14 mouse cellular contexts compared by ENCODE assay signal in the genomic region with DNA sequence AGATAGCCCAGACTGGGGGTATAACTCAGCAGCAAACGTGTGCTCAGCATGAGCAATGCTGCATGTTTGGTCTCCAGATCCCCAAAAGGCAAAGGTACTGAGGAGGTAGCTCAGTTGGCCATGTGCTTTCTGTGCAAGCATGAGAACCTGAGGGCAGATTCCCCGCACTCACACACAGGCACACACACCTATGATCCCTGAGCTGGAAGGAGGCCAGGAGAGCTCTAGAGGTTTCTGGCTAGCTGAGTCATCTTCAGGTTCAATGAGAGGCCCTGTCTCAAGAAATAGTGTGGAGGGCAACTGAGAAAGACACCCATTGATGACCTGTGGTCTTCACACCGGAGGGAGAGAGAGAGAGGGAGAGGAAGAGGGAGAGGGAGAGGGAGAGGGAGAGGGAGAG.
"Had no signal": no experiment of that assay in that cellular context is flagged by ENCODE, and none has a peak within 500 bp of the region (broad histone marks: within the 10 kb centered on the region; RNA-seq: fewer than 3 reads in every experiment).

No protein-coding gene starts in this region.

- H3K4me1 ChIP-seq: stomach, embryonic 15.5 days had no signal

- ATAC-seq: intestine, embryonic 15.5 days had no signal

- H3K4me3 ChIP-seq: intestine, embryonic 15.5 days; layer of hippocampus, adult 2 months; left cerebral cortex, adult 2 months; liver, embryonic 13.5 days; stomach, embryonic 15.5 days had no signal

- H3K9ac ChIP-seq: intestine, embryonic 15.5 days; liver, embryonic 13.5 days; stomach, embryonic 15.5 days had no signal

- H3K4me2 ChIP-seq: intestine, embryonic 15.5 days; liver, embryonic 13.5 days; midbrain, embryonic 11.5 days; stomach, embryonic 15.5 days had no signal

- H3K36me3 ChIP-seq: intestine, embryonic 15.5 days; liver, embryonic 13.5 days; stomach, embryonic 15.5 days had no signal

- H3K27me3 ChIP-seq: intestine, embryonic 15.5 days; stomach, embryonic 15.5 days had no signal

- H3K27ac ChIP-seq: intestine, embryonic 15.5 days; layer of hippocampus, adult 2 months; left cerebral cortex, adult 2 months; liver, embryonic 13.5 days; stomach, embryonic 15.5 days had no signal

- H3K9me3 ChIP-seq: intestine, embryonic 15.5 days; liver, embryonic 13.5 days; stomach, embryonic 15.5 days had no signal

- DNase-seq: layer of hippocampus, postnatal 36 days; liver, embryonic 13.5 days; lung, adult 2 months; lung, postnatal 14 days; lung, postnatal 4 days; midbrain, embryonic 14.5 days; right cerebral cortex, postnatal 14 days; right cerebral cortex, postnatal 4 days; thymus, postnatal 25 days had no signal
